Mouse (Mus musculus) brain, embryonic 14.5 days (tissue): ENCODE data around the gene Nrxn1.

ENCODE experiments used
- CTCF ChIP-seq: fragments of 200-500 bp; IDR thresholded peaks from 2 replicates; pipeline ENCODE4 v1.5.1; 2012; ENCODE audit warnings: inconsistent platforms, mild to moderate bottlenecking, moderate library complexity, borderline replicate concordance; ENCODE audit not compliant: insufficient read depth, insufficient read length; ENCODE audit errors: extremely low read depth
- POLR2A ChIP-seq: fragments of 200-500 bp; IDR thresholded peaks from 2 replicates; pipeline ENCODE4 v1.6.1; 2012; ENCODE audit warnings: mild to moderate bottlenecking, inconsistent platforms, borderline replicate concordance; ENCODE audit not compliant: poor library complexity, insufficient read depth, insufficient read length, severe bottlenecking; ENCODE audit errors: extremely low read depth

- TF ChIP-seq CTCF: no peak
- no peak for TF ChIP-seq POLR2A
Measured at GRCm38 (mm10) chr17:90060872-90061271, 1032.0 kb downstream of the Nrxn1 start.
